ENCODE assay signal across 26 mouse cellular contexts in the genomic region with DNA sequence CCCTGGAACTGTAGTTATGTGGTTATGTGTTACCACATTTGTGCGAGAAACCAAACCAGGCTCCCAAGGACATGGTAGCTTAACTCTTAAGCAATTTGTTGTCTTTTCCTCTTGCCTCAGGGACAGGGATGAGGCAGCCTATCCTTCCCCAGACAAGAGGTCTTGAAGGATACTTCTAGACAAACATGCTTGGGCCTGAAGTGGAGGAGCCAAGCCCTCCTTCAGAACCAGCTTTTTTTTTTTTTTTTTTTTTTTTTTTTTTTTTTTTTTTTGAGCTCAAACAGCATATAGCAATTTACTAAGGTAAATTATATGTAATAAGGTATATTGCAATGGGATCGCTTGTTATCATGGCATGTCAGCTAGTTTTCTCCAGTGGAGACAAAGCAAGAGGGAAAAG. TPM values are rescaled to one million over a fixed set of nuclear protein-coding genes. Genes with fewer than 3 reads are reported as not detected.
A peak's percentile ranks its signal among the peaks of the same experiment; 100 is the strongest.
DNase-seq lines count a peak whose midpoint lies in the region; ATAC-seq and TF ChIP-seq lines count a peak whose summit lies in the region.
"Had no signal": no experiment of that assay in that cellular context is flagged by ENCODE, and none has a peak within 500 bp of the region (broad histone marks: within the 10 kb centered on the region; RNA-seq: fewer than 3 reads in every experiment).

No protein-coding gene starts in this region.

- no peak for ATAC-seq in liver, embryonic 11.5 days (replicated peaks; ENCODE audit: low FRiP score)
- ATAC-seq in Patski: peak; percentile 40
- no peak for ATAC-seq in liver, embryonic 15.5 days (ENCODE audit: insufficient read depth)
- ATAC-seq: forebrain, embryonic 14.5 days; inflammation-experienced regulatory T-cells, adult 6 months; midbrain, embryonic 13.5 days had no signal

- 77% methylated on average over 2 of the region's 2 CpGs for WGBS in liver, embryonic 11.5 days
- 67% methylated on average over 2 of the region's 2 CpGs for WGBS in liver, embryonic 15.5 days (ENCODE audit: insufficient replicate concordance)

- H3K4me3 ChIP-seq in liver, embryonic 11.5 days (ENCODE audit: low read depth, low read length): no peak overlapping the region
- no peak overlapping the region for H3K4me3 ChIP-seq in liver, embryonic 15.5 days (replicated peaks)
- H3K4me3 ChIP-seq: embryonic facial prominence, embryonic 12.5 days; heart, embryonic 12.5 days; layer of hippocampus, adult 2 months; left cerebral cortex, adult 2 months; limb, embryonic 13.5 days; midbrain, embryonic 13.5 days had no signal

- H3K27ac ChIP-seq in liver, embryonic 11.5 days (ENCODE audit: low read depth, low read length): peak overlapping the region; percentile 86; the same call in 1 of the 2 replicates
- peak overlapping the region; percentile 95 for H3K27ac ChIP-seq in liver, embryonic 15.5 days (replicated peaks)
- H3K27ac ChIP-seq: embryonic facial prominence, embryonic 12.5 days; hindbrain, embryonic 14.5 days; layer of hippocampus, adult 2 months; left cerebral cortex, adult 2 months; limb, embryonic 13.5 days; macrophage; midbrain, embryonic 13.5 days had no signal

- no peak overlapping the region for H3K9ac ChIP-seq in liver, embryonic 11.5 days (ENCODE audit: low read depth, low read length)
- H3K9ac ChIP-seq in liver, embryonic 15.5 days: peak overlapping the region; percentile 47; the same call in 1 of the 2 replicates
- H3K9ac ChIP-seq: embryonic facial prominence, embryonic 12.5 days; heart, embryonic 12.5 days; hindbrain, embryonic 14.5 days; limb, embryonic 13.5 days; midbrain, embryonic 13.5 days had no signal

- CTCF ChIA-PET in Patski (lab: Charles Lee): interaction anchor here (0.9 to 2.3 kb wide), 3 partner anchors 10 to 21 kb away, joined by 3 to 10 read pairs (median 5); no protein-coding TSS in a partner anchor

- H3K9me3 ChIP-seq in liver, embryonic 11.5 days (ENCODE audit: control insufficient read depth, low read length): no peaks in the 10 kb centered on the region
- no peaks in the 10 kb centered on the region for H3K9me3 ChIP-seq in liver, embryonic 15.5 days (replicated peaks)
- H3K9me3 ChIP-seq: embryonic facial prominence, embryonic 12.5 days; G1E; heart, embryonic 12.5 days; limb, embryonic 13.5 days; midbrain, embryonic 13.5 days had no signal

- in situ Hi-C loops in Patski (cut with MboI; ENCODE audit: low pct_unique_long_range_greater_than_20kb): loop anchor here (25.0 kb wide), 1 partner anchor 622 kb away; a partner anchor contains a TSS

- POLR2A ChIA-PET in Patski (lab: Charles Lee): interaction anchor here (0.6 kb wide), 1 partner anchor 53 kb away, joined by 3 read pairs; no protein-coding TSS in a partner anchor

- no peak for DNase-seq in liver, embryonic 11.5 days (ENCODE audit: low spot score)
- DNase-seq in liver (no peak), Patski (ENCODE audit: low read depth, low spot score) (no peak)
- no peak for DNase-seq in right cerebral cortex, postnatal 36 days (ENCODE audit: low spot score in 2 of 2)
- no peak for DNase-seq in kidney, adult 9 months
- DNase-seq: adrenal gland, postnatal 25 days; cerebellum, adult 11-12 months; cerebellum, adult 9-11 months; embryo, embryonic 11 days; gastrocnemius, postnatal 14 days; heart, postnatal 10 days; kidney, postnatal 14 days; lung, adult 2 months; lung, postnatal 10 days had no signal

- H3K4me1 ChIP-seq in liver, embryonic 11.5 days (replicated peaks; ENCODE audit: control insufficient read depth, insufficient read depth, low read length): peaks cover 24% of the 10 kb centered on the region
- H3K4me1 ChIP-seq in liver, embryonic 15.5 days (replicated peaks): peaks cover 79% of the 10 kb centered on the region
- H3K4me1 ChIP-seq: embryonic facial prominence, embryonic 12.5 days; limb, embryonic 13.5 days; midbrain, embryonic 13.5 days had no signal

- H3K27me3 ChIP-seq in liver, embryonic 11.5 days (replicated peaks; ENCODE audit: control insufficient read depth, insufficient read depth, low read length): no peaks in the 10 kb centered on the region
- H3K27me3 ChIP-seq in Patski: no peaks in the 10 kb centered on the region
- H3K27me3 ChIP-seq in liver, embryonic 15.5 days: no peaks in the 10 kb centered on the region
- H3K27me3 ChIP-seq: embryonic facial prominence, embryonic 12.5 days; heart, embryonic 12.5 days; limb, embryonic 13.5 days; midbrain, embryonic 13.5 days had no signal

- no peak overlapping the region for H3K4me2 ChIP-seq in liver, embryonic 11.5 days
- H3K4me2 ChIP-seq in liver, embryonic 15.5 days: peak overlapping the region; percentile 63
- H3K4me2 ChIP-seq: embryonic facial prominence, embryonic 12.5 days; hindbrain, embryonic 14.5 days; limb, embryonic 13.5 days; midbrain, embryonic 13.5 days had no signal

- no peaks in the 10 kb centered on the region for H3K36me3 ChIP-seq in liver, embryonic 11.5 days (ENCODE audit: control insufficient read depth, insufficient read depth, low read length)
- no peaks in the 10 kb centered on the region for H3K36me3 ChIP-seq in liver, embryonic 15.5 days (replicated peaks)
- H3K36me3 ChIP-seq: embryonic facial prominence, embryonic 12.5 days; G1E; heart, embryonic 12.5 days; limb, embryonic 13.5 days; midbrain, embryonic 13.5 days had no signal

- no peak for TF ChIP-seq CTCF in Patski (IDR thresholded peaks at IDR 0.05)

RNA-seq across cellular contexts. Expression of a gene that starts 13.2 kb away (rescaled TPM):
- 49.7 and 53.4 TPM in 2 replicates for polyA plus RNA-seq in liver, embryonic 11.5 days (2014; fragmentation: Nextera tagmentation; extraction: Ambion mirVana)
- polyA plus RNA-seq in Patski (2021): 54.0 TPM
- 28.9 and 32.1 TPM in 2 replicates for polyA plus RNA-seq in liver, embryonic 15.5 days (2015; fragmentation: Nextera tagmentation; extraction: Ambion mirVana)

RNA-seq across cellular contexts. Expression of a gene that starts 25.1 kb away (rescaled TPM):
- polyA plus RNA-seq in liver, embryonic 11.5 days (2014; fragmentation: Nextera tagmentation; extraction: Ambion mirVana): 2.4 and 2.8 TPM in 2 replicates
- 0.17 TPM for polyA plus RNA-seq in Patski (2021)
- polyA plus RNA-seq in liver, embryonic 15.5 days (2015; fragmentation: Nextera tagmentation; extraction: Ambion mirVana): 1.0 and 1.2 TPM in 2 replicates
- polyA plus RNA-seq: macrophage had no signal

RNA-seq across cellular contexts. Expression of a gene that starts 37.8 kb away (rescaled TPM):
- 13.5 and 16.6 TPM in 2 replicates for polyA plus RNA-seq in liver, embryonic 11.5 days (2014; fragmentation: Nextera tagmentation; extraction: Ambion mirVana)
- 25.5 TPM for polyA plus RNA-seq in Patski (2021)
- 9.6 and 11.0 TPM in 2 replicates for polyA plus RNA-seq in liver, embryonic 15.5 days (2015; fragmentation: Nextera tagmentation; extraction: Ambion mirVana)

RNA-seq across cellular contexts. Expression of a gene that starts 52.6 kb away (rescaled TPM):
- polyA plus RNA-seq in liver, embryonic 11.5 days (2014; fragmentation: Nextera tagmentation; extraction: Ambion mirVana): 1.1 and 1.5 TPM in 2 replicates
- 0.42 TPM for polyA plus RNA-seq in Patski (2021)
- 0.66 and 0.94 TPM in 2 replicates for polyA plus RNA-seq in liver, embryonic 15.5 days (2015; fragmentation: Nextera tagmentation; extraction: Ambion mirVana)

RNA-seq across cellular contexts. Expression of a gene that starts 53.1 kb away (rescaled TPM):
- polyA plus RNA-seq in liver, embryonic 11.5 days (2014; fragmentation: Nextera tagmentation; extraction: Ambion mirVana): 10.2 and 12.0 TPM in 2 replicates
- 10.4 TPM for polyA plus RNA-seq in Patski (2021)
- 3.0 and 3.1 TPM in 2 replicates for polyA plus RNA-seq in liver, embryonic 15.5 days (2015; fragmentation: Nextera tagmentation; extraction: Ambion mirVana)
